Mouse (Mus musculus) gastrocnemius, postnatal 25 days (tissue): ENCODE measurements around the gene Vmn2r92. TPM values are rescaled to one million over a fixed set of nuclear protein-coding genes. Genes with fewer than 3 reads are reported as not detected.
"Not testable (repeated sequence)": the region's sequence is repeated elsewhere in the genome, so short reads cannot be mapped to it uniquely, and the experiment has no call there.

Source experiments
- DNase-seq: peaks from one replicate; pipeline ENCODE4 v3.0.0; 2022
- long read RNA-seq, 2 experiments: library from polyadenylated mRNA; stranded (forward); transcript quantifications; one replicate each; pipeline ENCODE4 v2.0.0; 2021
- total RNA-seq, 2 experiments: library from RNA; stranded (reverse); gene quantifications; 1 replicate in 1 of 2; 2 replicates in 1 of 2; pipeline ENCODE4 v1.2.3; 2021

Gene Vmn2r92
- total RNA-seq, result not detected
- long read RNA-seq, experiment 1, result 0 reads
- long read RNA-seq, experiment 2, result 0 reads

GRCm38 (mm10) chr17:18151587-18151986 is at the start of gene Vmn2r92:
TSS of gene Vmn2r92 (plus strand) at chr17:18151887.
- DNase-seq, result not testable (repeated sequence)

GRCm38 (mm10) chr17:18102265-18102664 is 49.4 kb upstream of the Vmn2r92 start:
- DNase-seq, result not testable (repeated sequence)

GRCm38 (mm10) chr17:18161194-18161593 is 9.5 kb downstream of the Vmn2r92 start:
- DNase-seq, result not testable (repeated sequence)

- no peak for DNase-seq
Observed at GRCm38 (mm10) chr17:18189732-18190131, 38.0 kb downstream of the Vmn2r92 start.

GRCm38 (mm10) chr17:18221300-18221699 is 69.6 kb downstream of the Vmn2r92 start:
- no peak for DNase-seq

GRCm38 (mm10) chr17:18231996-18232395 is 80.3 kb downstream of the Vmn2r92 start:
- DNase-seq, result no peak

GRCm38 (mm10) chr17:18236931-18237330 is 85.2 kb downstream of the Vmn2r92 start:
- no peak for DNase-seq

Other genes with a start within 250 kb of the Vmn2r92 start
- not detected for gene Fpr-rs4, start 130.2 kb upstream of the Vmn2r92 start, total RNA-seq
- gene Vmn2r124, start 102.5 kb upstream of the Vmn2r92 start, total RNA-seq, result not detected
- not detected for gene Vmn2r91, start 66.9 kb upstream of the Vmn2r92 start, total RNA-seq
- gene Vmn2r94, start 125.9 kb downstream of the Vmn2r92 start, total RNA-seq, result not detected
- not detected for gene Vmn2r93, start 146.2 kb downstream of the Vmn2r92 start, total RNA-seq